Mouse (Mus musculus): ENCODE measurements at regions not wholly inside any gene's neighbourhood (a gene's known extent, or its start where the extent isn't known, plus 50 kb on each side); places are given as distances from the start of the nearest gene placed in this dataset.

DNA sequence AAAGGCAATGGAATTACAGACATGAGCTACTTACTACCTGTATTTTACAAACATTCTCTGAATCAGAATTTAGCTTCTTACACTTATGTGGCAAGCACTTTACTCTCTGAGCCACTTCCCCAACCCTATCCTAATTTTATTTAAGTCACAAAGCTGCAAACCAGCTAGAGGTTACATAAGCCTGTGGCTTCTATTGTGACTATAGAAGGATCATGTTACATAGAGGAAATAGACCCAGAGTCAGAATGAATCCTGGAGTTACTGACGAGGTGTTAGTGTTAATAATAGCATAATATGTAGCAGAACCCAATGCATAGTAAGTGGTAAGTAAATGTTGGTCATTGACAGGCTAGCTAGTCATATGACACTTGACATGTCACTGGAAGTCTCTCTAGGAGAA, 337.7 kb downstream of the Inhba start:
- H3K36me3 ChIP-seq (ENCODE audit: control insufficient read depth, insufficient read depth, low read length, poor library complexity, severe bottlenecking): no peaks in the 10 kb centered on the region
- DNase-seq (ENCODE audit: low read depth, low spot score): no peak
- no peaks in the 10 kb centered on the region for H3K27me3 ChIP-seq (ENCODE audit: control insufficient read depth, insufficient read depth, low read length, poor library complexity, severe bottlenecking)

DNA sequence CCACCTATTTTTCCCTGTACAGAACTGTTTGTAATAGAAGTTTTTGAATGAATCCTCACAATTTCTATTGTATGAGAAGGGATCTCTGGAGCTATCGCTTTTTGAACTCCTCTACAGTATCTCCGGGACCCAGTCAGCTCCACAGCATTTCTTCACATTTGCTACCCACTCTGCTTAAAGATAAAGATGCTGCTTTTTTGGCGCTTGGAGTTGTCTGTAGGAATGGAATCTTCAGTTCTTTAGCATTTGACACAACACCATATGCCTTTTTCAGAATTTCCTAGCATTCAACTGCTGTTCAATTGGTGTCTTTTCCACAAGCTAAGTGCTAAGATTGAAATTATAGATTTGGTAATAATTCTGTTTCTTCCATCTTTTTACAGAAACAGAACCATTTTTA, 338.4 kb downstream of the Inhba start:
- no peak for DNase-seq (ENCODE audit: low read depth, low spot score)
- H3K36me3 ChIP-seq (ENCODE audit: control insufficient read depth, insufficient read depth, low read length, poor library complexity, severe bottlenecking): no peaks in the 10 kb centered on the region
- H3K27me3 ChIP-seq (ENCODE audit: control insufficient read depth, insufficient read depth, low read length, poor library complexity, severe bottlenecking): no peaks in the 10 kb centered on the region

DNA sequence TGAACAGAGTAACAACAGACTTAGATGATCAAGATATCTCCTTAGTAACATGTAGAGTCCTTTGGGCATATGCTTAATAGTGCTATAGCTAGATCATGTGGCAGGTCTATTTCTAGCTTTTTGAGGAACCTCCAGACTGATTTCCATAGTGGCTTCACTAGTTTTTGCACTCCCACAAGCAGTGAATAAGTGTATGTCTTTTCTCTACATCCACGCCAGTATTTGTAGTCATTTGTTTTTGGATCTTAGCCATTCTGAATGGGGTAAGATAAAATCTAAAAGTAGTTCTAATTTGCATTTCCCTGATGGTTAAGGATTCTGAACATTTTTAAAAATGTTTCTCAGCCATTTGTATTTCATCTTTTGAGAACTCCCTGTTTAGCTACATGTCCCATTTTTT, 343.7 kb downstream of the Inhba start:
- no peaks in the 10 kb centered on the region for H3K36me3 ChIP-seq (ENCODE audit: control insufficient read depth, insufficient read depth, low read length, poor library complexity, severe bottlenecking)
- no peaks in the 10 kb centered on the region for H3K27me3 ChIP-seq (ENCODE audit: control insufficient read depth, insufficient read depth, low read length, poor library complexity, severe bottlenecking)
- DNase-seq (ENCODE audit: low read depth, low spot score): no peak

DNA sequence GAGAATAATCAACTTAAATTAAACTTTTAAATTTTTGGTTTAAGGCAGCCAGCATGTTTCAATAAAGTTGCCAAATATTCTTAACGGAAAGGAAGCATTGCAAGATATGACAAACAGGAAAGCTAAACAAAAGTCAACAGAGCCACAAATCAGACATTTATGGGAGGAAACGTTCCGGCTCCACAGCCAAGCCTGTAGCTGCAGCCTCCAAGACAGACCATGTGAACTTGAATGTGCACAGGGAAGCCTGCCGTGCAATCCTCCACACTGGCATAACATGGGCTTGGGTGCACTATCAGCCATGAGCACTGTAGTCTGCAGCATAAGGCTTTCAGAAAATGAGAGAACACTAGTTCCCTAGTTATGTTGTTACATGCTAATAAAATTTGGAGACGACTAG, 367.8 kb downstream of the Inhba start:
- no peaks in the 10 kb centered on the region for H3K27me3 ChIP-seq (ENCODE audit: control insufficient read depth, insufficient read depth, low read length, poor library complexity, severe bottlenecking)
- no peaks in the 10 kb centered on the region for H3K36me3 ChIP-seq (ENCODE audit: control insufficient read depth, insufficient read depth, low read length, poor library complexity, severe bottlenecking)
- DNase-seq (ENCODE audit: low read depth, low spot score): no peak

DNA sequence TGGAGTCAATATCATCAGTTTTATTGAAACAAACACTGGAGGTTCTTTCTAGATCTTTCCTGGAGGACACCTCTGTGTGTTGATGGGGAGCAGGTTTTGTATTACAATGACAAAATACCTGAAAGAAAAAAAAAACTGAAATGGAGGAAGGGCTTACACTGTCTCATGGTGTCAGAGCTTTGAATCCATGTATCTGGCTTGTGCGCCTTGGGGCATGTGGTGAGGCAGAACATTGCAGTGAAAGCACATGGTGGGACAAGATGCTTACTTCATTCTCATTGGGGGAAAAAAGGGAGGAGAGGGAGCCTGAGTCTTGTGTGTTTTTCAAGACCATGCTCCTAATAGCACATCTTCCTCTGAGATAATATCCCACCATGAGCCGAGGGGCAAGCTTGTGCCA, 368.3 kb downstream of the Inhba start:
- Histone ChIP-seq H3K27me3 (ENCODE audit: control insufficient read depth, insufficient read depth, low read length, poor library complexity, severe bottlenecking) (no peaks in the 10 kb centered on the region), H3K36me3 (ENCODE audit: control insufficient read depth, insufficient read depth, low read length, poor library complexity, severe bottlenecking) (no peaks in the 10 kb centered on the region)
- no peak for DNase-seq (ENCODE audit: low read depth, low spot score)

DNA sequence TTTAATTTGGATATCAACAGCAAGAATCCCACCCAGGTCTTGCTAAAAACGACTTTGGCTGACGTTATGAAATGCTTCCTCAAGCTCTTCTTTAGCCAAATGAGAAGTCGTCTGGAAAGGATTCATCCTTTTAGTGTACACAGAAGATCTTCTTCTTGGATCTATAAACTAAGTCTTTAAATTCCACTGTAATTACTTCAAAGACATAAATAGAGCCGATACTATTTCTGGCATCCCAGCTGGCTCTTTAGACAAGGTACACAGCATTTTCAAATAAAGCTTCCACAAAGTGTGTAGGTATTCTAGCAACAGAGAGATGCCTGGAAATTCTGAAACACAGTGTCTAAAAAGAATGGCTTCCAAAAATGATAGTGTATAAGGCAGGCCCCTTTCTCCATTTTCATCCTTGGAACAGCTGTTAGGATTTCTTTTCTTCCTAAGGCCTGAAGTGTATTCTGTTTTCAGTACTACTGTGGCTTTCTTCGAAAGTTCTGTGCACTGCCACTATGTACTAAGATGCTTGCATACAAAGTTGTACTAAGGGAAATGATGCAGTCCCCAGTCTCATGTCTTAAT, 371.4 kb downstream of the Inhba start:
- DNase-seq (ENCODE audit: low read depth, low spot score): no peak
- Histone ChIP-seq H3K36me3 (ENCODE audit: control insufficient read depth, insufficient read depth, low read length, poor library complexity, severe bottlenecking) (no peaks in the 10 kb centered on the region), H3K27me3 (ENCODE audit: control insufficient read depth, insufficient read depth, low read length, poor library complexity, severe bottlenecking) (no peaks in the 10 kb centered on the region)

DNA sequence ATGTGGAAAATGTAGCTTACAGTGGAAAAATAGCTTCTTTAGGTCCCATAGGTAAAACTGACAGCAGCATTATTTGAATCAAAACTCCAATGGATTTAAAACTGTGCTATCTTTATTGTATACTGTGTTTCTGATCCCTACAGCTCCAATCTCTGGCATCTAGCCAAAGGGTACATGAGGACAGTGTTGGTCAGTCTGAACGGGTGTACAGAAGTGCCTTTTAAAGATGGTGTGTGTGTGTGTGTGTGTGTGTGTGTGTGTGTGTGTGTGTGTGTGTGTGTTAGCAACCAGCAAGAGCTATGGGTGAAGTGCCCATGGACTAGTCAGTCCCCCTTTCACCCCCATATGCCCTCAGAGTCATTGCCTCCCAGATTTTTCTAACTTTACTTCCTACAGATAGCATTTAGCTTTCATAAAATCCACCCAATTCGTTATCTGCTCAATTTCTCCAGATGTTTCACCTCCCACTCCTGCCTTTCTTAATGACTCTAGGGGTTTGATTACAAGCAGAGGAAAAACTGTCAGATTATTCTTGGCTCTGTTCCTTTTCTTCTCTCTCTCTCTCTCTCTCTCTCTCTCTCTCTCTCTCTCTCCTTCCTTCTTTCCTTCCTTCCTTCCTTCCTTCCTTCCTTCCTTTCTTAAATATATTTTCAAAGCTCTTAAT, 404.8 kb downstream of the Inhba start:
- no peaks in the 10 kb centered on the region for H3K27me3 ChIP-seq (ENCODE audit: control insufficient read depth, insufficient read depth, low read length, poor library complexity, severe bottlenecking)
- DNase-seq (ENCODE audit: low read depth, low spot score): no peak

DNA sequence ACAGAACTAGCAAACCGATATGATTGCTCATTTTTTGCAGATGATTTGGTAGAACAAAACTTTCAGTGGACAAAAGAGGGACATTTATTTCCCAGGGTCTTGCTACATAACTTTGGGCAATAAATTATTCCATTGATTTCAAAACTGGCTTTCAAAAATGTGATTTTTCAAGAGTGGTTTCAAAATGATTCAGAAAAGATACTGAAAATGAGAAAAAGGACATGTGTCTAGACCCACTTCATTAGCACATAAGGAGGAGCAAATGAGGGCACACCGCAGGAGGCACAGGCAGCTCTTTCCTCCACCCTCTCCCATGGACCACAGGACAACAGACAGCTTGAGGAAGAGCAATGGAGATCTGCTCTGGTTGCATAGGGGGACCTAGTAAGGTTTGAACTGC, 412.5 kb downstream of the Inhba start:
- Histone ChIP-seq H3K36me3 (ENCODE audit: control insufficient read depth, insufficient read depth, low read length, poor library complexity, severe bottlenecking) (no peaks in the 10 kb centered on the region), H3K27me3 (ENCODE audit: control insufficient read depth, insufficient read depth, low read length, poor library complexity, severe bottlenecking) (no peaks in the 10 kb centered on the region)
- no peak for DNase-seq (ENCODE audit: low read depth, low spot score)

More for the DNA sequence above, 404.8 kb downstream of the Inhba start:
- H3K36me3 ChIP-seq (ENCODE audit: control insufficient read depth, insufficient read depth, low read length, poor library complexity, severe bottlenecking): no peaks in the 10 kb centered on the region

DNA sequence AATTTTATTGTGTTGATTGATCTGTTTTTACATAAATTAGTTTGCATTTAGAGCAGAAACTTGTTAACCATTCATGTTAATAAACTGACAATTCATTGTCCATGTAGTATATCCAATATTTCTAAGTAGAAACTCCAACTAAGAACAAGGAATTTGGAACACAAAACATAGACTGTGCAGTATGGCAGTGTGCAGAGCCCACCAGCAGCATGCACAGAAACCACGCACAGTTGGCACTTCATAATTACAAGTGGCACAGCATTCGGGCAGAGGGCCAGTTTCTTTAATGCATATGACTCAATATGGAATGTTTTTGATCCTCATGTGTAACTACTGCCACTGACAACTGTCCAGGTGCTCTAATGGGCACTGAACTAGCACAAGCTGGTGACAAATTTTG, 423.8 kb downstream of the Inhba start:
- no peak for DNase-seq (ENCODE audit: low read depth, low spot score)
- no peaks in the 10 kb centered on the region for H3K36me3 ChIP-seq (ENCODE audit: control insufficient read depth, insufficient read depth, low read length, poor library complexity, severe bottlenecking)

DNA sequence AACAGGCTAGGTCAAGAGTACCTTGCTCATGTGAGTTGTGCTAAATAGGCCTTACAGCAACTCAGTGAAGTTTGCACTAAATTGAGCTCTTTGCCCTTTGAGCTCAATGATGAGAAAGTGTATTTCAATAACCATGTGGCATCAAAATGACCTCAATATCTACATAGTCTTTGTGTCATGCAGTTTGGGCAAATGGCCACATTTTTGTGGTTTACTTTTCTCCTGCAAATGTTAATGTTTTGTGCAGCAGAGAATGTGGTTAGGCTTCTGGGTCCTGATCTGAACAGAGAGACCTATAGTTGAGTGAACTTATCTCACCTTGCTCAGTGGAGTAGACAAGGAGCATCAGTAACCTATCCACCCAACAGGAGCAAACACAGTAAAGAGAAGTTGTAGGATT, 441.6 kb downstream of the Inhba start:
- Histone ChIP-seq H3K36me3 (ENCODE audit: control insufficient read depth, insufficient read depth, low read length, poor library complexity, severe bottlenecking) (no peaks in the 10 kb centered on the region), H3K27me3 (ENCODE audit: control insufficient read depth, insufficient read depth, low read length, poor library complexity, severe bottlenecking) (no peaks in the 10 kb centered on the region)
- DNase-seq (ENCODE audit: low read depth, low spot score): no peak

More for the DNA sequence above, 423.8 kb downstream of the Inhba start:
- H3K27me3 ChIP-seq (ENCODE audit: control insufficient read depth, insufficient read depth, low read length, poor library complexity, severe bottlenecking): no peaks in the 10 kb centered on the region

DNA sequence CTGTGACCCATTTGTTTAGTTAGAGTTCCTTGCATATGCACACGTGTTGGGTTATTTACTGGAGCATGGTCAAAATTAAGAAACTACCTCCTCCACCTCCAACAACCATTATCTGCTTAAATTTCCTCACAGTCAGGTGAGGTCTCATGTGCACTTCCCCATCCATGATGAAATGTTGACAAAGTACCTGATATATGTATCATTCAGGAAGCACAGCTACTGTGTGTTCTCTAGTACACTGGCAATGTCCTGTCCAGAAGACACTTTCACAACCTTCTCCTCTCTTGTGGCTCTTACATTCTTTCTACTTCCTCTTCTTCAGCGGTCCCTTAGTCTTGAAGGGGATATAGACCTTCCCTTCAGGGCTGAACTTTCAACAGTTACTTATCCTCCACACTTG, 448.1 kb downstream of the Inhba start:
- DNase-seq (ENCODE audit: low read depth, low spot score): peak; percentile 3

DNA sequence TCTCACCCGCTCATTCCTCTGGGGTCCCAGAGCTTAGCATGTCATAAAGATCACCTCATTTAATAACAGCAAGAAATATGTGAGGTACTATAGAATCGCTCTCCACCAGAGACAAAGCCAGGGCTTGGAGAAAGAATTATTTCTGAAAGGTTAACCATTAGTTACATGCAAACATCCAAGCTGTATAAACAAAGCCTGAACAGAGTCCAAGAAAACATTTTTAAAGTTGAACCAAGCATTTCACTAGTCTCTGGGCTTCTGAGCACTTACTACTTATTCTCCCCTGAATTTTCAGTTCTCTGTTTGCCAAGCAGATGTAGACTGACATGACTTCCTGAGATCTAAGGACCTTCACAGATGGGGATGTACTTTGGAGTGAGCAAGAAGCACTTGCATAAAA, 450.0 kb downstream of the Inhba start:
- DNase-seq (ENCODE audit: low read depth, low spot score): no peak
- Histone ChIP-seq H3K36me3 (ENCODE audit: control insufficient read depth, insufficient read depth, low read length, poor library complexity, severe bottlenecking) (no peaks in the 10 kb centered on the region), H3K27me3 (ENCODE audit: control insufficient read depth, insufficient read depth, low read length, poor library complexity, severe bottlenecking) (no peaks in the 10 kb centered on the region)

More for the DNA sequence above, 448.1 kb downstream of the Inhba start:
- Histone ChIP-seq H3K36me3 (ENCODE audit: control insufficient read depth, insufficient read depth, low read length, poor library complexity, severe bottlenecking) (no peaks in the 10 kb centered on the region), H3K27me3 (ENCODE audit: control insufficient read depth, insufficient read depth, low read length, poor library complexity, severe bottlenecking) (no peaks in the 10 kb centered on the region)

DNA sequence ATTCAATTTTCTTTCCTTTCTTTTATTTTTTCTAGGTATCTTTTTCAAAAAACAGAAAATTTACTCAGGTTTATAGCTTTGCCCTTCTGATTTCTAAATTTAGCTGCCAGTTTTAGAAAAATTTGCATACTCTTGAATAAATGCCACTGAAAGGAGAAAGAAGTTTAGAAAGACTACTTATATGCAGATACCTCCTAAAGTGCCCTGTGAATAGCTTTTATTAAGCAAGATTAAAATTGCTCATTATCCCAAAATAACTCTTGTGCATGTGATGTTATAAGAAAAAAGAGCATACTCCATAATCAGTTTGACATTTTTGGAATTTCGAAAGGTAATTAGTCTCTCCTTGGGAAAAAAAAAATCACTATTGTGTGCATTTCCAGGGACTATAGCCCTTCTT, 453.2 kb downstream of the Inhba start:
- no peak for DNase-seq (ENCODE audit: low read depth, low spot score)
- Histone ChIP-seq H3K27me3 (ENCODE audit: control insufficient read depth, insufficient read depth, low read length, poor library complexity, severe bottlenecking) (no peaks in the 10 kb centered on the region), H3K36me3 (ENCODE audit: control insufficient read depth, insufficient read depth, low read length, poor library complexity, severe bottlenecking) (no peaks in the 10 kb centered on the region)

DNA sequence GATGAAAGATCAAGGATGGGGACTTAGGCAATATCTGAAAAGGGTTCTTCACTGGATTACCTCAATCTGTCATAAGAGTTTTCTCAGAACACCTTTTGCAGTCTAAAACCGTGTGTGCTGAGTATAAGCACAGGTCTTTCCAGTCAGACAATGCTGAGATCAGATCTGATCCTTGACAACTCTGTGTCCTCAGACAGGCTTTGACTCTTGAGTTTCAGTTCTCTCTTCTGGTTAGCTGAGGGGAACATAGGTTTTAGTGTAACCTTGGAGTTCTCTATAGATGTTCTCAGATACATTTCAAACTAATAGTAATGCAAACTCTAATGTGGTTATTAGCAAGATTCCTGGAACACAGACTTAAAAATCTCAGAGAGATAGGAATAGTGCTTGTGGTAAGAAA, 453.7 kb downstream of the Inhba start:
- Histone ChIP-seq H3K27me3 (ENCODE audit: control insufficient read depth, insufficient read depth, low read length, poor library complexity, severe bottlenecking) (no peaks in the 10 kb centered on the region), H3K36me3 (ENCODE audit: control insufficient read depth, insufficient read depth, low read length, poor library complexity, severe bottlenecking) (no peaks in the 10 kb centered on the region)
- peak; percentile 24 for DNase-seq (ENCODE audit: low read depth, low spot score)

DNA sequence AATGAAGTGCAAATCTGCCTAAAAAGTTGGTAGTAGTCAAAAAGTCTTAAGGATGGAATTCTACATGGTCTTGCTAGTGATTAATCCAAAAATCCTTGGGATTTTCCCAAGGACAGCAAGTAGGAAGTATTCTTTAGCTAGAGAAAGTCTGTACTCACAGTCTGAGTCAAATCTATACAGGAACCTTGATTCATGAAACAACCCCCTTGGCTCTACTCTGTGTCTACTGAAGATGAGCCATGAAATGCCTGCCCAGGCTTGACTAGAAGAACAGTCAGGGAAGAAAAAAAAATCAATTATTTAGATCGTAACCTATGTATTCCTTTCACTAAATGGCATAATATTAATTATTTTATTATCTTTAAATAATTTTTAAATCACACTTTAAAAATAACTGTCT, 454.2 kb downstream of the Inhba start:
- Histone ChIP-seq H3K27me3 (ENCODE audit: control insufficient read depth, insufficient read depth, low read length, poor library complexity, severe bottlenecking) (no peaks in the 10 kb centered on the region), H3K36me3 (ENCODE audit: control insufficient read depth, insufficient read depth, low read length, poor library complexity, severe bottlenecking) (no peaks in the 10 kb centered on the region)
- DNase-seq (ENCODE audit: low read depth, low spot score): no peak

DNA sequence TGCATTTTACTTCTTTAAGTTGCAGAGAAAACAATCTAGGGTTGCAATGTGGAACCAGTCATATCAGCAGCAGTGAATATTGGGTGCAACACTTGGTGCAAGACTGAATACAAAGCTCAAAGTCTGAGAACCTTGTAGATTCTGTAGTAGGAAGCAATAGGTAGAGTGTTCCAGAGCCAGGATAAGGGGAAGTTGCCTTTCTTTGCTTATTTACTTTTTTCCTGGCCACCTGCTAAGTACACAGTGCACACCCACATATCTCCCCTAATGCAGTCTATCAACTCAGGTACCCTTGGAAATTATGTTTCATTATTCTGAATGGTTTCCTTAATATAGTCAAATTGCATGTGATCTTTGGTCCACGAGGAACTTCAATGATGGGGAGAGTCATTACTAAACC, 464.9 kb downstream of the Inhba start:
- no peaks in the 10 kb centered on the region for H3K36me3 ChIP-seq (ENCODE audit: control insufficient read depth, insufficient read depth, low read length, poor library complexity, severe bottlenecking)
- no peak for DNase-seq (ENCODE audit: low read depth, low spot score)
- H3K27me3 ChIP-seq (ENCODE audit: control insufficient read depth, insufficient read depth, low read length, poor library complexity, severe bottlenecking): no peaks in the 10 kb centered on the region

All from splenic B cell, adult 2 months (primary cell).